Mouse (Mus musculus) neural tube, postnatal 0 days (tissue): ENCODE measurements around the gene Kti12. TPM values are rescaled to one million over a fixed set of nuclear protein-coding genes. Genes with fewer than 3 reads are reported as not detected.

Source experiments
- polyA plus RNA-seq: library from polyadenylated mRNA; unstranded; fragments of >200 nt; fragmentation: Nextera tagmentation; extraction: Ambion mirVana; gene quantifications from 2 replicates; pipeline ENCODE4 v1.2.1, GENCODE M21; 2015

Kti12 gene
- 24.4 and 27.1 TPM in 2 replicates for polyA plus RNA-seq

GRCm38 (mm10) chr4:108847715-108848504, at the start of gene Kti12:
Gene Kti12 (plus strand): TSS chr4:108847785.

DNA sequence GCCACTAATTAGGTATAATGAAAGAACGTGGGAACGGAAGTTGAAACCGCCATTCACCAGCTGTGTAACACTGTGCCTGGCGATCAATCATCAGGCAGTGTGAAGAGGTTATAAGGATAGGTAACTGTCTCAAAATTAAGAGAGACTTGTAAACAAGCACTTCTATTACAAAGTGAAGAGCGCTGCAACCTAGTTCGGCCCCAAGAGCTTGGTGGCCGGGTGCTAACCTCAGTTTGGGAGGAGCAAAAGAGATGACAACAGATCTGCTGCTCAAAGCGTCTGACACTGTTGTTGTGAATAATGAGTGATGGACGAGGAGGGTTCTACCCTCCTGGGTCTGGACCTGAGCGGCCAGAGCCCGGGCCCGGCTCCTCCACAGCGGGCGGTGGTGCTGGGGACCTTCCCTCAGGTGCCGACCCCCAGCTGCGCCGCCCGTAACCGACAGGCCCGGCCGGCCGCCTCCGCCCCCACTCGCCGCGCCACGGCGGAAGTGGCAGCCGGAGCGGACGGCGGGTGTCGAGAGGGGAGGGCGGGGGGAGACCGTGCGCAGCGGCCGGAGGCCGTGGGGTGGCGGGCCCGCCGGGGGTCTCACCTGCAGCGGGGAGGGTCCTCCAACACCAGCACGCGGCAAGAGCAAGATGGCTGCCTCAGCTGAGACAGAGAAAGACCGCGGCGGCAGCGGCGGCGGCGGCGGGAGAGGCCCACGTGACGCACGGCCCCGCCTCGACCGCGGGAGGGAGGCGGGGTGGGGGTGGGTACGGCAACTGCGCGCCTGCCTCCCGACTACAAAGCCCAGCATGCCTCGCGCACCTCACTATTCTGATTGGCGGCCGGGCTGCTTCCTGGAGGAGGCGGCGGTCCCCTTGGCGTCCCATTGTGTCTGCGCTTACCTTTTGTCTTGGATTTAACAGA, 14.4 kb upstream of the Kti12 start, which contains the start of gene Btf3l4:
Btf3l4 (minus strand) TSS at position 699 of the 912 bp plus-strand sequence.

GRCm38 (mm10) chr4:108834115-108834970, 13.2 kb upstream of the Kti12 start, which contains the start of gene Txndc12:
Gene Txndc12 (plus strand): TSS chr4:108834601.

GRCm38 (mm10) chr4:108848505-108848848, 892 bp downstream of the Kti12 start, which contains the start of gene A730015C16Rik:
Gene A730015C16Rik (minus strand): TSS chr4:108848619.

DNA sequence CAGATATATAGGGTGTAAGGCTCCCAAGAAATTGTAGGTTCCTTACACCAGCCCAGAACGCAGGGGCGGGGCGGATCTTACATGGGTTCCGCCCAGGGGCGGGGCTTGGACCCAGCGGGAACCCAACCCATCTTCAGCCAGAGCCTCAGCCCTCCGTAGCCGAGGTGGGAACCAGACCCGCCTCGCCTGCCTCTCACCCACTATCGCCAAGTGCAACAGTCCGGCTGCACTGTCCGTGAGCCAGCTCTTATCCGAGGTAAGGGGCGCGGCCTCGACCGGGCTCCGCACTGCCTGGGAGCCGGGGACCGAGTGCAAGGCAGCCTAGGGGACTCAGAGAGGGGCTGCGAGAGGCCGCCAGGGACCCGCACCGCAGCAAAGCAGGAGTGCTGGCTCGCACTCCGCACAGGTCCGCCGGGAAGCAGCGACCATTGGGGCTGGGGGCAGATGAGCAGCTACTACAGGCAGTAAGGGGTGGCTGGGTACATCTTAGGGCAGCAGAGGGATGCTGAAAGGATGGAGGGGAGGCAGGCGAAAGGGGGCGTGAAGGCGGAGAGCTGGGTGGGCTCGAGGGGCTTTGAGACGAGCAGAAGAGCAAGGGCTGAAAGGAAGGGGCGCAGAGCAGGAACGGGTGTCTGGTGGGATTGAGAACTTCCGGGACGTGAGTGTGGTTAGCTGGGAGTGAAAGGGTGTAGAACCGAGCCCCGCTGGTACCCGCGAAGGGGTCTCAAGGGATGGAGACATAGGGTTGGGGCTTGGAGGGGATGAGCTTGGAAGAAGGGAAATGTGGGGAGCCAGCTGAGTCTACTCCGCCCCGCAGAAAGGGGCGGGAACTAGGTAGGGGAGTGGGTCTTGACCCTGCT, 31.6 kb downstream of the Kti12 start, which contains the start of gene Rab3b:
Rab3b (plus strand) TSS at position 101 of the 860 bp plus-strand sequence.

Other genes starting within 250 kb of the Kti12 start
- gene Cc2d1b, start 227.8 kb upstream of the Kti12 start, polyA plus RNA-seq, result 13.5 and 15.7 TPM in 2 replicates
- 3.3 and 4.0 TPM in 2 replicates for gene 3110021N24Rik, start 128.1 kb upstream of the Kti12 start, polyA plus RNA-seq
- gene Zfyve9, start 67.0 kb upstream of the Kti12 start, polyA plus RNA-seq, result 9.6 and 10.5 TPM in 2 replicates
- 120 and 122 TPM in 2 replicates for gene Btf3l4, start 14.2 kb upstream of the Kti12 start, polyA plus RNA-seq
- gene Txndc12, start 13.2 kb upstream of the Kti12 start, polyA plus RNA-seq, result 72.6 and 77.5 TPM in 2 replicates
- gene A730015C16Rik, start 834 bp downstream of the Kti12 start, polyA plus RNA-seq, result 0.81 and 0.98 TPM in 2 replicates
- 333 and 342 TPM in 2 replicates for gene Rab3b, start 31.3 kb downstream of the Kti12 start, polyA plus RNA-seq
- 53.8 and 57.2 TPM in 2 replicates for gene Nrd1, start 152.9 kb downstream of the Kti12 start, polyA plus RNA-seq